Mouse (Mus musculus) hematopoietic stem cell, adult 5-6 weeks (primary cell): ENCODE measurements around the gene Igdcc4. TPM values are rescaled to one million over a fixed set of nuclear protein-coding genes. Genes with fewer than 3 reads are reported as not detected.

ENCODE experiments used
- ATAC-seq, 2 experiments: fragments of 125-278 bp in 1 of 2; replicated peaks in 1 of 2; 2 replicates each; pipeline ENCODE4 v1.8.0; 2016 to 2017; ENCODE audit warnings: inconsistent platforms in 2 of 2, mild to moderate bottlenecking in 2 of 2, moderate number of reproducible peaks in 2 of 2, low read depth in 1 of 2, moderate TSS enrichment in 1 of 2; ENCODE audit not compliant: low FRiP score in 2 of 2, poor library complexity in 2 of 2, severe bottlenecking in 2 of 2, insufficient read depth in 1 of 2, low TSS enrichment in 1 of 2
- total RNA-seq: library from RNA; stranded (forward); fragments of 172-1452, 232-1000 nt; gene quantifications from 2 replicates; pipeline ENCODE4 v1.2.3, GENCODE M21; 2017

Gene Igdcc4
- total RNA-seq, 1 experiment from 2014 or later: 1.4 TPM

DNA sequence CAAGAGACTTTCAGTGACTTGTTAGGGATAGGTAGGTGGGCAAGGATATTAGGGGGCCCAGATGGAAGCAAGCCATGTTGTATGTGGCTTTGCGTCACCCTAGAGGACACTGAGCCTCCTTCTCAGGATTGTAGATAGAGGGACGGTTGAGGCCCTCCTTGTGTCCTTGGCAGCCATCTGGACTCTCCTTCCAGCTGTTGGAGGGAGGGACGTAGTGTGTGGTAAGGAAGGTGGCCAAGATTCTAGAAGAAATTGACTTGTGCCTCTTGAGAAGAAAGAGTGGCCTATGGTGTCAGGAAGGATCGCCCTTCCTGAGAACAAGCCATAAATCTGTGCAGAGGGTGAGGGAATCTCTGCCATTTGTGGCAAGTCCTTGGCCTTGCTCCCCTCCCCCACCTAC is 5.5 kb downstream of the Igdcc4 start:
- no peak for ATAC-seq

DNA sequence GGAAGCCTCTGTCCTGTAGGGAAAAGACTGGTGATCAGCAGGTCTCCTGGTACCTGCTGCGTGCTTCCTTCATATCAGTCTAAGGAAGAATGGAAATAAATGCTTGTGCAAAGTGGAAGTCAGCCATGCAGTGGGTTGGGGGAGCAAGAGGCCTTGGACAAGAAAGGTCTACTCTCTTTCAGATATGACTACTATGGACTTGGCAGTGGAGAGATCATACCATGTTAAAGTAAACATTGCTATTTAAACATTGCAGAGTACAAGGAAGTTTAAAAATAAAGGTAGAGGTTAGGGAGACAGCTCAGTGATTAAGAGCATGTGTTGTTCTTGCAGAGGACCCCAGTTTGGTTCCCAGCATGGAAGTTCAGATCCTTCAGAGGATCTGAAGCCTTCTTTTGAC is 6.6 kb downstream of the Igdcc4 start:
- ATAC-seq: no peak

DNA sequence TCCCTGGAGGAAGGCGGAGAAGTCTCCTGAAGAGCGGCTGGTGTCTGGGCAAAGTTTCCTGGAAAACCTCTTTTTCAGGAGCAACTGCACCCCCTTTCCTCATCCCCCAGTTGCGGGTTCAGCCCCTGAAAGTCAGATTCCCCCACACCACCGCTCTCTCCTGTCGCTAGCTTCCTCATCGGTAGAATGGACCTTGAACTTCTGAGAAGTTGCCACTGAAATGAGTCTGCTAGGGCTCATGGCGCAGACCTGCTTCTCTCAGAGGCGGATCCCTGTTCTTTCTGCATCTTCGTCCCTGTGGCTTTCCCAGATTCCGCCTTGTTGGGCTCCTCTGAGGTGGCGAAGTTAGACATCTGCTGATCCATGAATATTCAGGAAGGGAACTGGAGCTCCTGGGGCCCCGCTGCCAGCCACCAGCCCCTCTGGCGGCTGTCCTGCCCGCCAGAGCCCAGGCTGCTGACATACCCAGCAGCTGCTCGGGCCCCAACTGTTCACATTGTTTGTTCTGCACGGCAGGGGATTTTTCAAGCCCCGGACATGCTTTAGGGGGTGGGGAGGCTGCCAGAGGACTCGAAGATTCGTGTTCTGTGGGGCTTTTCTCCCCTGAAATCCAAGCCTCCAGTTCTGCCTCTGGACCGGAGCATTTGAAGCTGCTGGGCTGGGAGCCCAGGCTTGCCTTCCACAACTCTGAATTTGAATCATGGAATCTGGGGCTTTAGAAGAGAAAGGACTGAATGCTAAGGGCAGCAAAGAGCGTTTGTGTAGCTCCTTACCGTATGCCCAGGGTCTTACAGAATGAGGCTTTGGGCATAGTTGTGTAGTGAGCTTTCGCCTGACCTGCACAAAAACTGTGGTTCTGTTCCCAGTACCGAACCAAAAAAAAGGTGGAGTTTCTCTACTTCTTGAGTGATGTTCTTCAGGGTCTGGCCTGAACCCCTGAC is 8.1 kb downstream of the Igdcc4 start:
- ATAC-seq: no peak

DNA sequence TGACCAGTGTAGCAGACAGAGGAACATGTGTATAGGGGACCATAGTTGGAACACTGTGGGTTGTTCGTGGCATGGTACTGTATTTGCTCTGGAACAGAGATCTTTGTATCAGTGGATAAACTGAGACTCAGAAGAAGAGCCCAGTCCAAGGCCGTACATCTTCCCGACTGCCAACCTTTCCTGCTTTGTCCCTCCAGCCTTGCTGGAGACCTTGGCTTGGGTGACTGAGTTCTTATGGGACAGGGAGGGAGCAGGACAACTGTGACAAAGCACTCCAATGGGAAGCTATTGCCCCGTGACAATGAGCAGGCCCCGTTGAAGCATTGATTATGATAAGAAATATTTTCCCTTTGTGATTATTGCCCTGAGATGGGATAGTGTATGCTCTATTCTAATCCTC is 10.4 kb downstream of the Igdcc4 start:
- no peak for ATAC-seq

DNA sequence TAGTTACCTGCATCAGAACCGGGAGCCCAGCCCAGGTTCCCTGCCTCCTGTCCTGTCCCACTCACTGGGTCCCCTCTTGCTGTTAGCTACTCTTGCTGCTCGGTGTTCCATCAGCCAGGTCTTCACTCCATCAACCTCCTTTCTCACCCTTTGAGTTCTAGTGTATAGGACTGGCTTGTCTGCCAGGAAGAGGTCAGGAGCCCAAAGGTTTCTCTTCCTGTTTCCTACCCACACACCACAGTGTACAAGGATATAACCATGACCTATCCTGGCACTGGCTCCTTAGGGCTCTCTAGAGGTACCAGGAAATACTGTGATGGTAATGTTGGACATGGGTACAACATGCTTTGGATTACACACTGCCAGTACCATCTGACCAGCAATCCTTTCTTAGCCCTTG is 12.4 kb downstream of the Igdcc4 start:
- 0 out of 4 replicates have a peak, but pooled peaks of 1 of the 2 experiments have one; percentile 10 for ATAC-seq

DNA sequence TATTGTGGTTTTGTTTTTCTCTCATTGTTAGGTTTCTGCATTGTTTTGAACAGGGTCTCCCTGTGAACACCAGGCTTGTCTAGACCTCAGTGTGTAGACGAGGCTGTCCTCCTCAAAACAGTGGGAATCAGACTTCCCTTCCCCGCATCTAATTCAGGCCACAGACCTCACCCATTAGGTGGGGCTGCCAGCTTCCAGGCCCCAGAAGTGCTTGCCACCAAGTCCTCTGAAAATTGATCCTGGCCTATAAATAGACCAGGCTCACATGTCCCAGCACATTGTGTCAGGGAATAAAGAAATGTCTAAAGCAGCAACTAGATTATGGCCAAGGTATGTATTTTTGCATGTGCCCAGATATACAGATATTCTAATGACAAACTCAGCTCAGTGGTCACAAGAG is 14.6 kb downstream of the Igdcc4 start:
- ATAC-seq: no peak

DNA sequence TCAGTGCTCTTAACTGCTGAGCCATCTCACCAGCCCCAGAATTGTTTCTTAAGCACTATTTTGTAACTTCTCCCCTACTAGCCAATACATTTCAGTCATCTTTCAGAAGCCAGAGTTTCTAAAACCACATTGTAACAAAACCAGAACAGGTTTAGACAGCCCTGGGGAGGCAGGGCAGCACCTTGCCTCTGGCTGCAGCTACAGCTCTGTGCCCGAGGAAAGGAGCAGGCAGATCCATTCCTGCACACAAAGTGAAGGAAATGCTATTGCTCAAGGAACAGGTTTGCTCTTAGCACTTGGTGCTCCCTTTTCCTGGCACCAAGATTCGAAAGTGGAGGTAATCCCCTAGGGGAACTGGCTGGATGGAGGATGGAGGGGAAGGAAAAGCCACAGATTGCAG is 16.2 kb downstream of the Igdcc4 start:
- no peak for ATAC-seq

DNA sequence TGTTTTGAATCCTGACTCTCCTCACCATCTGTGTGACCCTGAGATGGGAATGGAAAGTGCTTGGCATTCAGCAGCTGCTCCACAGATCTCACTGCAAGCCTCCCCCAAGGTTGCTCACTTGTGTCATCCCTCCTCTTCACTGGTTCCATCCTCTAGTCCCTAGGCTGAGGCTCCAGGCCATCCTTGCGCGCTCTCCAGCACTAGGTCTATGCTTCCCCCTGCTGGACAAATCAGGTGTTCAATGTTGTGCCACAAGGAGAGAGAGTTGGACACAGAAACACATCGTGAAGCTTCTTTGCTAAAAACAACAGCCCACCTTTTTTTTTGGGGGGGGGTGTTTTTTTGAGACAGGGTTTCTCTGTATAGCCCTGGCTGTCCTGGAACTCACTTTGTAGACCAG is 19.6 kb downstream of the Igdcc4 start:
- peak; percentile 63 to 83; a peak in 3 of 4 replicates for ATAC-seq

DNA sequence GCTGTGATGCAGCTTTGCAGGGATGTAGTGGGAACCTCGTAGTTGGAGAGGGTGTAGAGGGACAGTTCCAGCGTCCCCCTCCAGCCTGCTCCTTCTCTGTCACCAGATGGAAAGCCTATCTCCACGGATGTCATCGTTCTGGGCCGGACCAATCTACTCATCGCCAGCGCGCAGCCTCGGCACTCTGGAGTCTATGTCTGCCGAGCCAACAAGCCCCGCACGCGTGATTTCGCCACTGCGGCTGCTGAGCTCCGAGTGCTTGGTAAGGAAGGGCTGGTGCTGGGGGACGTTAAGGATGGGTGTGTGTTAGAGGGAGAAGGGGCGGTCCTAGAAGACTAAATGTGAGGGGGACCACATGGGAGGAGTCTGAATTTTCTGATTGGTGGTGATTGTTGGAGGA is 21.3 kb downstream of the Igdcc4 start:
- no peak for ATAC-seq

DNA sequence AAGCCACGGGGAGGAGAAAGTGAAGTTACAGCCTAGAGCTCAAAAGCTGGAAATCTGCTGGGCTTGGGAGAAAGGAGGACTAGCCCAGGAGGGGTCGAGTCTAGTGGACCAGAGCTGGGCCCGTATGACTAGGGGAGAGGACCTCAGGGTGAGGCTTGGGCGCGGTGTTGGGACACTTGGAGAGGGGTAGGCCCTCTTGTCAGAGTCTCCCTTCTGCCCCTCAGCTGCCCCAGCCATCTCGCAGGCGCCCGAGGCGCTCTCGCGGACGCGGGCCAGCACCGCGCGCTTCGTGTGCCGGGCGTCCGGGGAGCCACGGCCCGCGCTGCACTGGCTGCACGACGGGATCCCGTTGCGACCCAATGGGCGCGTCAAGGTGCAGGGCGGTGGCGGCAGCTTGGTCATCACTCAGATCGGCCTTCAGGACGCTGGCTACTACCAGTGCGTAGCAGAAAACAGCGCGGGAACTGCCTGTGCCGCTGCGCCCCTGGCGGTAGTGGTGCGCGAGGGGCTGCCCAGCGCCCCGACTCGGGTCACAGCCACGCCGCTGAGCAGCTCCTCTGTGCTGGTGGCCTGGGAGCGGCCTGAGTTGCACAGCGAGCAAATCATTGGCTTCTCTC is 22.4 kb downstream of the Igdcc4 start:
- ATAC-seq: peak; percentile 44 to 77; a peak in 2 of 4 replicates

DNA sequence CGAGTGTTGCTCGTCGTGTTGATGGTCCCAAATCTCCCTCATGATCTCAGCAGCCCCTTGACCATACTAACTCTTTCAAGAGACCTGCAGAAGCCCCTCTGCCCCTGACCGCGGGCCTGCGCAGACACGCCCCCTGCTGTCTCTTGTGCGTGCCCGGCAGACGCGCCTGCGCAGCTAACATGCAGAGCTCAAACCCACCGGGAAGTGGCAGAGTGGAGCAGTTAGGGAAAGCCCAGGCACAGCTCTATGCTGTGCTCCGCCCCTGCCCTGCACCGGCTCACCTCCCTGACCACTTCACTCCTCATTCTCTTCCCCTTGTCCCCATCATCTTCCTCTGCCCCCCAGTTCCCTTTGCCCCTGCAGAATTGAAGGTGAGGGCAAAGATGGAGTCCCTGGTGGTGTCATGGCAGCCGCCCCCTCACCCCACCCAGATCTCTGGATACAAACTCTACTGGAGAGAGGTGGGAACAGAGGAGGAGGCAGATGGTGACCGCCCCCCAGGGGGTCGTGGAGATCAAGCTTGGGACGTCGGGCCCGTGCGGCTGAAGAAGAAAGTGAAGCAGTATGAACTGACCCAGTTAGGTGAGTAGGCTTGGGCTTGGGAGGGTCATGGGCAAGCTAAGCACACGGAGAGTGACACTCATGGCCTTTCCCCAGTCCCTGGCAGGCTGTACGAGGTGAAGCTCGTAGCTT is 27.0 kb downstream of the Igdcc4 start:
- peak; percentile 64 to 76 for ATAC-seq

DNA sequence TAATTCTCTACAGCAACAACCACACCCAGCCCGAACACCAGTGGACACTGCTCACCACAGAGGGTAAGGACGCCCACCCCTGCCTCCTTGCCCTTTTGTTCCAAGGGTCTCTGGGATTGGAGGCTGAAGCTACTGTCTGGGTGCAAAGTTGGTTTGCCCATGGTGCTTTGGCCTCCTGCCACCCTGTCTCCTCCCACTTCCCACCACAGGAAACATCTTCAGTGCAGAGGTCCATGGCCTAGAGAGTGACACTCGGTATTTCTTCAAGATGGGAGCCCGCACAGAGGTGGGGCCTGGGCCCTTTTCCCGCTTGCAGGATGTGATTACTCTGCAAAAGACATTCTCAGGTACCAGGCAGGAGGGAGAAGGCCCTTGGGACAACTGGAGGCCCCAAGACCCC is 30.4 kb downstream of the Igdcc4 start:
- ATAC-seq: peak; percentile 35 to 41; a peak in 2 of 4 replicates

DNA sequence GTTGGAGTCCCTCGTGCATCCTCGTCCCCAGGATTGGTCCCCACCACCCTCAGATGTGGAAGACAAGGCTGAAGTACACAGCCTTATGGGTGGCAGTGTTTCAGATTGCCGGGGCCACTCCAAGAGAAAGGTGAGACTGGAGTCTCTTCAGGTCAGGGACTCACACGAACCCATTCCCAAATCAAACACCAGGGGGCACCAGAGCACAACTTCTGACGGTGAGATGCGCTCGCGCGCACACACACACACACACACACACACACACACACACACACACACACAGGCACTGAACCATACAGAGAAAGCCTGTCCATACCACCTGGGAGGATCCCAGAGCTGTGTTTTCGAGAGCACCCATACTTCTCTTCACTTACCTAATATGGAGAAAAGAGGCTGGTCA is 32.5 kb downstream of the Igdcc4 start:
- ATAC-seq: peak in 1 of 2 experiments; percentile 52; a peak in 2 of 4 replicates

DNA sequence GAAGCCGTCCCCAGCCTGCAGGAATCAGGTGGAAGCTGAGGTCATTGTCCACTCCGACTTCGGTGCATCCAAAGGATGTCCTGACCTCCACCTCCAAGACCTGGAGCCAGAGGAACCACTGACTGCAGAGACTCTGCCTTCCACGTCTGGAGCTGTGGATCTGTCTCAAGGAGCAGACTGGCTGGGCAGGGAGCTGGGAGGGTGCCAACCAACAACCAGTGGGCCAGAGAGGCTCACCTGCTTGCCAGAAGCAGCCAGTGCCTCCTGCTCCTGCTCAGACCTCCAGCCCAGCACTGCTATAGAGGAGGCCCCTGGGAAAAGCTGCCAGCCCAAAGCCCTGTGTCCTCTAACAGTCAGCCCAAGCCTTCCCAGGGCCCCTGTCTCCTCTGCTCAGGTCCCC is 33.8 kb downstream of the Igdcc4 start:
- no peak for ATAC-seq

DNA sequence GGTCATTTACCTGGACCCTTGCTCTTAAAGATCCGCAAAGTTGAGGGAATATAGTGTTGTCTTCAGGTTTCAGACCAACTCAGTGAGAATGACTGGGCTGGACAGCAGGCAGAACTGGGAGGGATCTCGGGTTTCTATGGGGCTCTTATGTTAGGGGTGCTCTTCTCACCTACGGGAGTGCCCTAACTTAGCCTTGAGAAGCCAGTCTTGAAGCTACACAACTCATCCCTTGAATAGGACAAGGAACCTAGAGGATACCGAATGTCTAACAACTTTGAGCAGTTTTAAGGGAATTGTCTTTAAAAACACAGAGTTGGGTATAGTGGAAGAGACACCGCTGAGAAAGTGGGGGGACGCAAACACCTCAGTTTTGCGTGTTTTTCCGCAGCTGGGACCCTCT is 39.2 kb downstream of the Igdcc4 start:
- no peak for ATAC-seq

DNA sequence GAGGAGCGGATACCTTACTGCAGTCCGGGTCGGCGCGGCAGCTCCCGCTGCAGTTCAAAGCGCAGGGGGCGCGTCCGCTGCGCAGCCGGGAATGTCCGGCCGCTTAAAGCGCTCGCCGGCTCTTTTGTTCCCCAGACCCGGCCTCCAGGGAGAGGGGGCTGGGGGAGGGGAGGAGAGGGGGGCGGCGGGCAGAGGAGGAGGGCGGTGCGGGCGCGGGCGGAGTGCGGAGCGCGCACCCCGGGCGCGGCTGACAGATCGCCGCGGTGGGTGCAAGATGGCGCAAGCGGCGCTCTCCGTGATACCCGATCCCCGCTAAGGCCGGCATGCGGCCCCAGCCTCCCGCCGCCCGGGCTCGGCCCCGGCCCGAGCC is 39.6 kb downstream of the Igdcc4 start, which contains the start of gene Igdcc3:
Igdcc3 (plus strand) TSS at position 254 of the 370 bp plus-strand sequence.
- ATAC-seq: no peak

DNA sequence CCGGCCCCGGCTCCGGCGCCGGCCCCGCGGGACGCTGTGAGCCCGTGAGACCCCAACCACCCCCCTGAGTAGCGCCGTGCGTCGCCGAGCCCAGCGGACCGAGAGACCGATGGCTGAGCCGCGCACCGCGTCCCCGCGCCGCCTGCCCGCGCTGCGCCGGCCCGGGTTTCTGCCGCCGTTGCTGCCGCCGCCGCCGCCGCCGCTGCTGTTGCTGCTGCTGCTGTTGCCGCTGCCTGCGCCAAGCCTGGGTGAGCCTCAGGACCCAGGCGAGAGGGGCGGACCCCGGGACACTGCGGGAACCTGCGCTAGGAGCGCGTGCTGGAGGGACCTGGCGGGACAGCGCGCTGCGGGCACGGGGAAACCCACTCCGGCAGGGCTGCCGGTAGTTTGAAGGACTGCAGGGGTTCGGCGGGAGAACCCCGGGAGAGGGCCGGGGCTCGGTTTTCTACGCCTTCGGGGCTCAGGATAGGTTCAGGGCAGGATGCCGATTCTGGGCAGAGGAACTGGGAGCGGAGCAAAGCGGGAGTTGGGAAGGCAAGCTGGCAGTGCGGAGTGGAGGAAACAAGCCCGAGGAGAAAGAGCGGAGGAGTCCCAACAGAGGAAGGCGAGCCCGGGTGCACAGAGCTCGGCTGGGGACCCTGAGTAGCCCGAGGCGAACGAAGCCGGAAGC is 40.2 kb downstream of the Igdcc4 start:
- peak; percentile 29 to 38; a peak in 3 of 4 replicates for ATAC-seq
